Mouse (Mus musculus) CH12.LX (cell line): Measurements from ENCODE around the gene Klc1.

ENCODE experiments used
- CHD2 ChIP-seq: IDR thresholded peaks from 2 replicates; pipeline ENCODE4 v1.6.1; 2011; ENCODE audit warnings: low read length, improper control_type of control experiment
- CTCF ChIP-seq, 2 experiments: IDR thresholded peaks in 1 of 2; conservative IDR thresholded peaks in 1 of 2; 2 replicates each; pipeline ENCODE4 v1.5.1; 2011 to 2012; ENCODE audit warnings: low read depth in 2 of 2, low read length in 2 of 2, improper control_type of control experiment in 1 of 2, inconsistent platforms in 1 of 2, mild to moderate bottlenecking in 1 of 2, moderate library complexity in 1 of 2
- EP300 ChIP-seq: IDR thresholded peaks from 2 replicates; pipeline ENCODE4 v1.6.1; 2011; ENCODE audit warnings: low read length, improper control_type of control experiment
- KAT2A ChIP-seq: IDR thresholded peaks from 2 replicates; pipeline ENCODE4 v1.6.1; 2012; ENCODE audit warnings: low read length, improper control_type of control experiment, inconsistent platforms; ENCODE audit not compliant: insufficient replicate concordance
- MXI1 ChIP-seq: IDR thresholded peaks from 2 replicates; pipeline ENCODE4 v1.6.1; 2011; ENCODE audit warnings: mild to moderate bottlenecking, low read depth, low read length, improper control_type of control experiment
- NRF1 ChIP-seq: IDR thresholded peaks from 2 replicates; pipeline ENCODE4 v1.6.1; 2014; ENCODE audit warnings: low read depth, mild to moderate bottlenecking, inconsistent platforms, low read length, improper control_type of control experiment, moderate library complexity
- POLR2A ChIP-seq: IDR thresholded peaks from 2 replicates; pipeline ENCODE4 v1.6.1; 2011; ENCODE audit warnings: low read depth, mild to moderate bottlenecking, improper control_type of control experiment, low read length
- POLR2AphosphoS2 ChIP-seq: IDR thresholded peaks from 2 replicates; pipeline ENCODE4 v1.6.1; 2011; ENCODE audit warnings: low read depth, low read length, improper control_type of control experiment
- RAD21 ChIP-seq: IDR thresholded peaks from 2 replicates; pipeline ENCODE4 v1.6.1; 2011; ENCODE audit warnings: low read depth, mild to moderate bottlenecking, low read length, improper control_type of control experiment, moderate library complexity
- SMC3 ChIP-seq: IDR thresholded peaks from 2 replicates; pipeline ENCODE4 v1.6.1; 2011; ENCODE audit warnings: low read depth, low read length, improper control_type of control experiment
- TCF12 ChIP-seq: IDR thresholded peaks from 2 replicates; pipeline ENCODE4 v1.6.1; 2014; ENCODE audit warnings: low read depth, mild to moderate bottlenecking, inconsistent platforms, low read length, improper control_type of control experiment
- UBTF ChIP-seq: IDR thresholded peaks from 2 replicates; pipeline ENCODE4 v1.6.1; 2012; ENCODE audit warnings: low read depth, mild to moderate bottlenecking, inconsistent platforms, low read length, improper control_type of control experiment, moderate library complexity

DNA sequence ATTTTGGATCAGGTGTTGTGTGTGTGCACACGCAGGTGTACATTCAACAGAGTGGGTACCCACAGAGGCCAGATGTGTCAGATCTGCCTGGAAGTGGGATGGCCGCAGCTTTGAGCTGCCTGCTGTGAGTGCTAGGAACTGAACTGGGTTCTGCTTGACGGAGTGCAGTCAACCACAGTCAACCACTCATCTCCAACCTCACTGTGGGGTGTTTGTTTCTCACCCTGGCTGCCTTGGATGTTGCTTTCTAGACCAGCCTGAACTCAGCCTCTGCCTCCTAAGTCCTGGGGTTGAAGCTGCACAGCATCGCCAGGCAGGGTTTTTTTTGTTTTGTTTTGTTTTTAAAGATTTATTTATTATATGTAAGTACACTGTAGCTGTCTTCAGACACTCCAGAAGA, 38.4 kb upstream of the Klc1 start:
- TF ChIP-seq TCF12 = no peak
- no peak for TF ChIP-seq UBTF
- no peak for TF ChIP-seq CHD2
- no peak for TF ChIP-seq CTCF (conservative IDR thresholded peaks at IDR 0.05 in 1 of 2, IDR thresholded peaks at IDR 0.05 in 1 of 2; ENCODE audit: low read depth in 2 of 2, low read length in 2 of 2)
- no peak for TF ChIP-seq KAT2A
- no peak for TF ChIP-seq RAD21
- no peak for TF ChIP-seq EP300
- TF ChIP-seq SMC3 = no peak
- no peak for TF ChIP-seq MXI1
- TF ChIP-seq NRF1 = no peak
- no peak for TF ChIP-seq POLR2AphosphoS2
- TF ChIP-seq POLR2A = no peak
